11 mouse cellular contexts compared by ENCODE assay signal in the genomic region with DNA sequence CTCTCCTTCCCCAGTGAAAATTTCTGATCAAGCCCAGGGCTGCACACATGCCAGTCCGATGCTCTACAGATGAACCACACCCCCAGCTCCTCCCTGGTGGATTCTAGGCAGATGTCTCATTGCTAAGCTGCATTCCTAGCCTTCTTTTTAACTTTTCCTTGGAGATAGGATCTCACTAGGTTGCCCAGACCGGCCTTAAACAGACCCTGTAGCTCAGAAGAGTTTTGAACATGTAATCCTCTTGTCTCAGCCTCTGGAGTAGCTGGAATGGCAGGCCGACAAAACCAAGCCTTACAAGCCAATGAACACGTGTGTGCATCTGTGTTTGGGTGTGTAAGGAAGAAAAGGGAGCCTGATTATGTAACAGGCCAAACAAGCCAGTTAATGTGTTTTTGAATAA. TPM values are rescaled to one million over a fixed set of nuclear protein-coding genes. Genes with fewer than 3 reads are reported as not detected.
DNase-seq lines count a peak whose midpoint lies in the region; ATAC-seq and TF ChIP-seq lines count a peak whose summit lies in the region.
"Had no signal": no experiment of that assay in that cellular context is flagged by ENCODE, and none has a peak within 500 bp of the region (broad histone marks: within the 10 kb centered on the region; RNA-seq: fewer than 3 reads in every experiment).

No protein-coding gene starts in this region.

- no peak for ATAC-seq in lung, embryonic 14.5 days (ENCODE audit: insufficient read depth)
- ATAC-seq in embryonic facial prominence, embryonic 13.5 days (ENCODE audit: insufficient number of reproducible peaks, insufficient read depth, low FRiP score, low TSS enrichment, low read depth), result no peak
- ATAC-seq in liver, embryonic 14.5 days (ENCODE audit: insufficient read depth), result 0 out of 2 replicates have a peak, but pooled peaks have one; percentile 23

- peak overlapping the region; percentile 72 for H3K4me2 ChIP-seq in lung, embryonic 14.5 days
- H3K4me2 ChIP-seq in embryonic facial prominence, embryonic 13.5 days, result peak overlapping the region; percentile 78; the same call in 1 of the 2 replicates
- no peak overlapping the region; the same call in 1 of the 2 replicates for H3K4me2 ChIP-seq in liver, embryonic 14.5 days (ENCODE audit: low read depth)

- peak; percentile 41 for DNase-seq in gastrocnemius, postnatal 25 days
- no peak for DNase-seq in gastrocnemius, postnatal 4 days (ENCODE audit: low spot score in 2 of 2)
- DNase-seq in lung, embryonic 14.5 days, result no peak
- no peak for DNase-seq in lung, adult 18-20 months
- no peak for DNase-seq in liver, embryonic 14.5 days (ENCODE audit: low read depth in 3 of 3, low spot score in 3 of 3)
- DNase-seq in cerebellum, adult 11-12 months, result no peak
- DNase-seq in right cerebral cortex, postnatal 4 days, result no peak
- DNase-seq: cerebellum, adult 18-20 months had no signal

- no peak for TF ChIP-seq EP300 in liver, embryonic 14.5 days (IDR thresholded peaks at IDR 0.05; ENCODE audit: low read depth)

- H3K4me1 ChIP-seq in lung, embryonic 14.5 days (ENCODE audit: insufficient read depth), result peaks cover 10% of the 10 kb centered on the region; the same call in 1 of the 2 replicates
- H3K4me1 ChIP-seq in embryonic facial prominence, embryonic 13.5 days, result peaks cover 29% of the 10 kb centered on the region
- peaks cover 0 to 22% of the 10 kb centered on the region in 2 experiments; a peak in 2 of 4 replicates for H3K4me1 ChIP-seq in liver, embryonic 14.5 days (replicated peaks; ENCODE audit: control insufficient read depth in 2 of 2, insufficient read depth in 2 of 2, low read length in 1 of 2)

- no peak for TF ChIP-seq CTCF in lung, embryonic 14.5 days (IDR thresholded peaks at IDR 0.05; ENCODE audit: low read depth)
- no peak for TF ChIP-seq CTCF in liver, embryonic 14.5 days (IDR thresholded peaks at IDR 0.05; ENCODE audit: low read depth)

- 52% methylated on average over 4 of the region's 4 CpGs for WGBS in lung, embryonic 14.5 days
- WGBS in embryonic facial prominence, embryonic 13.5 days, result 41% methylated on average over 4 of the region's 4 CpGs
- WGBS in liver, embryonic 14.5 days (ENCODE audit: insufficient replicate concordance), result 35% methylated on average over 4 of the region's 4 CpGs

- H3K36me3 ChIP-seq in lung, embryonic 14.5 days (ENCODE audit: insufficient read depth), result peaks cover 19% of the 10 kb centered on the region; the same call in 1 of the 2 replicates
- H3K36me3 ChIP-seq in embryonic facial prominence, embryonic 13.5 days, result peaks cover 59% of the 10 kb centered on the region
- H3K36me3 ChIP-seq in liver, embryonic 14.5 days (replicated peaks; ENCODE audit: control insufficient read depth, insufficient read depth, low read depth), result no peaks in the 10 kb centered on the region
- H3K36me3 ChIP-seq: hindbrain, embryonic 15.5 days had no signal

- H3K9me3 ChIP-seq in lung, embryonic 14.5 days (ENCODE audit: low read depth, low read length), result no peaks in the 10 kb centered on the region
- no peaks in the 10 kb centered on the region for H3K9me3 ChIP-seq in embryonic facial prominence, embryonic 13.5 days
- H3K9me3 ChIP-seq in liver, embryonic 14.5 days (ENCODE audit: control insufficient read depth, low read length), result no peaks in the 10 kb centered on the region
- H3K9me3 ChIP-seq: hindbrain, embryonic 15.5 days; stomach, embryonic 15.5 days had no signal

- H3K27ac ChIP-seq in lung, embryonic 14.5 days (ENCODE audit: low read depth), result no peak overlapping the region; the same call in 1 of the 2 replicates
- H3K27ac ChIP-seq in embryonic facial prominence, embryonic 13.5 days, result peak overlapping the region; percentile 89
- no peak overlapping the region for H3K27ac ChIP-seq in liver, embryonic 14.5 days

- no peaks in the 10 kb centered on the region for H3K27me3 ChIP-seq in lung, embryonic 14.5 days (ENCODE audit: insufficient read depth, low read length)
- no peaks in the 10 kb centered on the region for H3K27me3 ChIP-seq in embryonic facial prominence, embryonic 13.5 days
- H3K27me3 ChIP-seq in liver, embryonic 14.5 days (ENCODE audit: control insufficient read depth, insufficient read depth, low read length), result no peaks in the 10 kb centered on the region
- H3K27me3 ChIP-seq: hindbrain, embryonic 15.5 days; stomach, embryonic 15.5 days had no signal

- H3K4me3 ChIP-seq in lung, embryonic 14.5 days (ENCODE audit: low read depth, low read length), result no peak overlapping the region
- no peak overlapping the region for H3K4me3 ChIP-seq in embryonic facial prominence, embryonic 13.5 days
- no peak overlapping the region for H3K4me3 ChIP-seq in liver, embryonic 14.5 days (ENCODE audit: insufficient read depth in 1 of 2, low read depth in 2 of 2, low read length in 2 of 2)

- no peak overlapping the region for H3K9ac ChIP-seq in lung, embryonic 14.5 days
- no peak overlapping the region; the same call in 1 of the 2 replicates for H3K9ac ChIP-seq in embryonic facial prominence, embryonic 13.5 days
- H3K9ac ChIP-seq in liver, embryonic 14.5 days (replicated peaks), result no peak overlapping the region
- H3K9ac ChIP-seq: stomach, embryonic 15.5 days had no signal

RNA-seq across cellular contexts. Expression of a gene that starts 7.8 kb away (rescaled TPM):
- 10 to 100 TPM; 41.1 to 42.4 TPM for total RNA-seq in gastrocnemius, postnatal 25 days (2021)
- 100 to 1,000 TPM; 172 to 194 TPM for total RNA-seq in gastrocnemius, postnatal 4 days (2021)
- polyA plus RNA-seq in lung, embryonic 14.5 days (2014; fragmentation: Nextera tagmentation; extraction: Ambion mirVana), result 44.1 and 46.5 TPM in 2 replicates
- 80.8 and 84.2 TPM in 2 replicates for polyA plus RNA-seq in embryonic facial prominence, embryonic 13.5 days (2015; fragmentation: Nextera tagmentation; extraction: Ambion mirVana)
- 5.3 and 5.8 TPM in 2 replicates for polyA plus RNA-seq in liver, embryonic 14.5 days (2012; rRNA removed)
- 11.8 and 12.7 TPM in 2 replicates for polyA plus RNA-seq in liver, embryonic 14.5 days (2014; fragmentation: Nextera tagmentation; extraction: Ambion mirVana)

RNA-seq across cellular contexts. Expression of a gene that starts 26.2 kb away (rescaled TPM):
- total RNA-seq in gastrocnemius, postnatal 25 days (2021), result 10 to 100 TPM; 55.3 to 57.2 TPM
- total RNA-seq in gastrocnemius, postnatal 4 days (2021), result 100 to 1,000 TPM; 131 to 132 TPM
- polyA plus RNA-seq in lung, embryonic 14.5 days (2014; fragmentation: Nextera tagmentation; extraction: Ambion mirVana), result 80.3 and 82.0 TPM in 2 replicates
- 68.4 and 72.9 TPM in 2 replicates for polyA plus RNA-seq in embryonic facial prominence, embryonic 13.5 days (2015; fragmentation: Nextera tagmentation; extraction: Ambion mirVana)
- 22.8 and 26.5 TPM in 2 replicates for polyA plus RNA-seq in liver, embryonic 14.5 days (2012; rRNA removed)
- 36.5 and 39.1 TPM in 2 replicates for polyA plus RNA-seq in liver, embryonic 14.5 days (2014; fragmentation: Nextera tagmentation; extraction: Ambion mirVana)

RNA-seq across cellular contexts. Expression of a gene that starts 36.0 kb away (rescaled TPM):
- total RNA-seq in gastrocnemius, postnatal 25 days (2021), result under 1 TPM; 0.13 to 0.16 TPM
- under 1 TPM; 0.57 to 0.69 TPM for total RNA-seq in gastrocnemius, postnatal 4 days (2021)
- polyA plus RNA-seq in lung, embryonic 14.5 days (2014; fragmentation: Nextera tagmentation; extraction: Ambion mirVana), result 3.2 and 3.8 TPM in 2 replicates
- 2.7 and 3.9 TPM in 2 replicates for polyA plus RNA-seq in embryonic facial prominence, embryonic 13.5 days (2015; fragmentation: Nextera tagmentation; extraction: Ambion mirVana)
- polyA plus RNA-seq in liver, embryonic 14.5 days (2012; rRNA removed), result 0.22 and 0.49 TPM in 2 replicates
- 0.25 and 0.52 TPM in 2 replicates for polyA plus RNA-seq in liver, embryonic 14.5 days (2014; fragmentation: Nextera tagmentation; extraction: Ambion mirVana)
